ENCODE assay signal across 9 mouse cellular contexts in genomic region chr5:25831624-25832023, GRCm38 (mm10).
A peak's percentile ranks its signal among the peaks of the same experiment; 100 is the strongest.
DNase-seq lines count a peak whose midpoint lies in the region; ATAC-seq and TF ChIP-seq lines count a peak whose summit lies in the region.
"Had no signal": no experiment of that assay in that cellular context is flagged by ENCODE, and none has a peak within 500 bp of the region (broad histone marks: within the 10 kb centered on the region; RNA-seq: fewer than 3 reads in every experiment).

No protein-coding gene starts in this region.

- no peak for ATAC-seq in heart, embryonic 11.5 days (replicated peaks; ENCODE audit: insufficient number of reproducible peaks, low FRiP score, low TSS enrichment)
- ATAC-seq in kidney, embryonic 15.5 days (replicated peaks; ENCODE audit: low FRiP score) = 0 out of 2 replicates have a peak, but pooled peaks have one; percentile 40
- ATAC-seq in liver, embryonic 14.5 days (ENCODE audit: insufficient read depth) = no peak

- TF ChIP-seq CTCF in liver, embryonic 14.5 days (IDR thresholded peaks at IDR 0.05; ENCODE audit: low read depth) = peak; percentile 63

- DNase-seq in heart, adult 18-20 months = peak; percentile 20 to 56
- DNase-seq in T-cell, adult 2 months (ENCODE audit: low spot score) = peak; percentile 11
- peak; percentile 59 to 72 for DNase-seq in cerebellum, postnatal 25 days
- peak; percentile 32 to 50 for DNase-seq in frontal cortex, postnatal 25 days (ENCODE audit: low spot score in 2 of 2)
- DNase-seq in liver, embryonic 14.5 days (ENCODE audit: low read depth in 3 of 3, low spot score in 3 of 3) = no peak
- peak; percentile 38 for DNase-seq in retina, postnatal 7 days (ENCODE audit: low read depth, low spot score)
- DNase-seq: liver, embryonic 13.5 days had no signal

- H3K27me3 ChIP-seq in heart, embryonic 11.5 days (ENCODE audit: control insufficient read depth, insufficient read depth, low read length) = no peaks in the 10 kb centered on the region
- no peaks in the 10 kb centered on the region for H3K27me3 ChIP-seq in kidney, embryonic 15.5 days
- no peaks in the 10 kb centered on the region for H3K27me3 ChIP-seq in liver, embryonic 14.5 days (ENCODE audit: control insufficient read depth, insufficient read depth, low read length)
- H3K27me3 ChIP-seq: liver, embryonic 13.5 days had no signal

- no peak for TF ChIP-seq EP300 in liver, embryonic 14.5 days (IDR thresholded peaks at IDR 0.05; ENCODE audit: low read depth)

- no peaks in the 10 kb centered on the region for H3K36me3 ChIP-seq in heart, embryonic 11.5 days (ENCODE audit: control insufficient read depth, insufficient read depth, low read length)
- no peaks in the 10 kb centered on the region for H3K36me3 ChIP-seq in kidney, embryonic 15.5 days
- no peaks in the 10 kb centered on the region for H3K36me3 ChIP-seq in liver, embryonic 14.5 days (replicated peaks; ENCODE audit: control insufficient read depth, insufficient read depth, low read depth)
- H3K36me3 ChIP-seq: liver, embryonic 13.5 days had no signal

- no peak overlapping the region for H3K27ac ChIP-seq in heart, embryonic 11.5 days (ENCODE audit: low read depth, low read length)
- no peak overlapping the region for H3K27ac ChIP-seq in kidney, embryonic 15.5 days
- no peak overlapping the region for H3K27ac ChIP-seq in liver, embryonic 14.5 days
- H3K27ac ChIP-seq: liver, embryonic 13.5 days had no signal

- H3K4me3 ChIP-seq in heart, embryonic 11.5 days (ENCODE audit: low read depth, low read length) = no peak overlapping the region
- no peak overlapping the region for H3K4me3 ChIP-seq in kidney, embryonic 15.5 days (replicated peaks)
- no peak overlapping the region for H3K4me3 ChIP-seq in liver, embryonic 14.5 days (ENCODE audit: insufficient read depth in 1 of 2, low read depth in 2 of 2, low read length in 2 of 2)
- H3K4me3 ChIP-seq: liver, embryonic 13.5 days had no signal

- no peak overlapping the region for H3K9ac ChIP-seq in heart, embryonic 11.5 days (ENCODE audit: low read depth, low read length)
- no peak overlapping the region for H3K9ac ChIP-seq in kidney, embryonic 15.5 days
- H3K9ac ChIP-seq in liver, embryonic 14.5 days (replicated peaks) = no peak overlapping the region
- H3K9ac ChIP-seq: liver, embryonic 13.5 days had no signal

- H3K4me1 ChIP-seq in heart, embryonic 11.5 days (ENCODE audit: control insufficient read depth, insufficient read depth, low read length) = no peaks in the 10 kb centered on the region
- no peaks in the 10 kb centered on the region for H3K4me1 ChIP-seq in kidney, embryonic 15.5 days
- no peaks in the 10 kb centered on the region for H3K4me1 ChIP-seq in liver, embryonic 14.5 days (replicated peaks; ENCODE audit: control insufficient read depth in 2 of 2, insufficient read depth in 2 of 2, low read length in 1 of 2)
- H3K4me1 ChIP-seq: liver, embryonic 13.5 days had no signal

- H3K9me3 ChIP-seq in heart, embryonic 11.5 days (replicated peaks; ENCODE audit: control insufficient read depth, low read length) = no peaks in the 10 kb centered on the region
- H3K9me3 ChIP-seq in kidney, embryonic 15.5 days (replicated peaks) = no peaks in the 10 kb centered on the region
- no peaks in the 10 kb centered on the region for H3K9me3 ChIP-seq in liver, embryonic 14.5 days (ENCODE audit: control insufficient read depth, low read length)
- H3K9me3 ChIP-seq: liver, embryonic 13.5 days had no signal

- H3K4me2 ChIP-seq in heart, embryonic 11.5 days = no peak overlapping the region
- H3K4me2 ChIP-seq in kidney, embryonic 15.5 days = no peak overlapping the region
- H3K4me2 ChIP-seq in liver, embryonic 14.5 days (ENCODE audit: low read depth) = no peak overlapping the region
- H3K4me2 ChIP-seq: liver, embryonic 13.5 days had no signal

- 64% methylated on average over 5 of the region's 5 CpGs for WGBS in heart, embryonic 11.5 days (ENCODE audit: insufficient replicate concordance)
- 83% methylated on average over 5 of the region's 5 CpGs for WGBS in kidney, embryonic 15.5 days
- 57% methylated on average over 5 of the region's 5 CpGs for WGBS in liver, embryonic 14.5 days (ENCODE audit: insufficient replicate concordance)

Comparison
In these comparisons a context has a peak if more than half of its experiments do, and no peak if none do; other contexts are left out.
1. DNase-seq: peak in heart, adult 18-20 months (2 of 2), T-cell, adult 2 months (single experiment), cerebellum, postnatal 25 days (2 of 2), frontal cortex, postnatal 25 days (2 of 2) and retina, postnatal 7 days (single experiment); none in liver, embryonic 14.5 days (0 of 3).